Comparison of ENCODE assay signal across 27 mouse cellular contexts in the genomic region with DNA sequence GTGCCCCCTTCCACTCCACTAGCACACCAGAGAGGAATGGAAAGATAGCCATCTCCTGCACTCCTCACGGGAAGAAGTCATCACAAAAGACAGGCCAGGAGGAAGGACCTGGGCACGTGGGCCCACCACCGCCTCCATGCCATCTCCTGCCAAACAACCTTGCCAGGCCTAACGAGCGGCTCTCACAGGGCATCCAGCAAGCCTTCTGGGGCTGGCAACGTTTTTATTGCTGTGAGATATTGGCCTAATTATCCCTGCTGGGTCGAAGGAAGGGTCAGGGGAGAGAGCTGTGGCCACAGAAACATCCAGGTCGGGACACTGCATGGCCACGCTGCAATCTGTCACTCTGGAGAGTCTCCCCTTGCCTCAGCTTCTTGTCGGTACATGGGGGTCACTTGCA. TPM values are rescaled to one million over a fixed set of nuclear protein-coding genes. Genes with fewer than 3 reads are reported as not detected.
"Had no signal": no experiment of that assay in that cellular context is flagged by ENCODE, and none has a peak within 500 bp of the region (broad histone marks: within the 10 kb centered on the region; RNA-seq: fewer than 3 reads in every experiment).

No protein-coding gene starts in this region.

- DNase-seq: gastrocnemius, postnatal 14 days; gastrocnemius, postnatal 36 days; heart, adult 18-20 months; heart, postnatal 10 days; kidney, adult 11 months; kidney, adult 2 months; kidney, adult 9 months; kidney, postnatal 10 days; kidney, postnatal 36 days; layer of hippocampus, adult 9-11 months; layer of hippocampus, postnatal 36 days; liver; liver, embryonic 13.5 days; liver, postnatal 0 days had no signal

- H3K36me3 ChIP-seq: heart, embryonic 10.5 days; heart, embryonic 12.5 days; hindbrain, embryonic 13.5 days; hindbrain, embryonic 15.5 days; kidney, embryonic 15.5 days; limb, embryonic 10.5 days; limb, embryonic 12.5 days; liver, embryonic 13.5 days; liver, embryonic 15.5 days had no signal

- H3K9me3 ChIP-seq: heart, embryonic 10.5 days; heart, embryonic 12.5 days; hindbrain, embryonic 13.5 days; hindbrain, embryonic 15.5 days; kidney, embryonic 15.5 days; limb, embryonic 10.5 days; limb, embryonic 12.5 days; liver, embryonic 13.5 days; liver, embryonic 15.5 days had no signal

- H3K27ac ChIP-seq: heart, embryonic 10.5 days; hindbrain, embryonic 13.5 days; hindbrain, embryonic 15.5 days; hindbrain, postnatal 0 days; kidney, embryonic 15.5 days; limb, embryonic 10.5 days; limb, embryonic 12.5 days; liver, embryonic 13.5 days; liver, embryonic 15.5 days had no signal

- H3K4me2 ChIP-seq: heart, embryonic 12.5 days; hindbrain, embryonic 13.5 days; hindbrain, embryonic 15.5 days; kidney, embryonic 15.5 days; limb, embryonic 12.5 days; liver, embryonic 11.5 days; liver, embryonic 13.5 days; liver, embryonic 15.5 days had no signal

- H3K4me3 ChIP-seq: heart, embryonic 10.5 days; heart, embryonic 12.5 days; hindbrain, embryonic 13.5 days; hindbrain, embryonic 15.5 days; kidney, embryonic 15.5 days; limb, embryonic 10.5 days; limb, embryonic 12.5 days; liver, embryonic 13.5 days; liver, embryonic 15.5 days had no signal

- ATAC-seq: hindbrain, postnatal 0 days; intestine, embryonic 16.5 days; liver, postnatal 0 days had no signal

- H3K9ac ChIP-seq: heart, embryonic 12.5 days; hindbrain, embryonic 13.5 days; hindbrain, embryonic 15.5 days; kidney, embryonic 15.5 days; limb, embryonic 12.5 days; liver, embryonic 13.5 days; liver, embryonic 15.5 days; liver, postnatal 0 days had no signal

- H3K4me1 ChIP-seq: hindbrain, embryonic 13.5 days; kidney, embryonic 15.5 days; limb, embryonic 12.5 days; liver, embryonic 13.5 days; liver, embryonic 15.5 days had no signal

RNA-seq across cellular contexts. Expression of gene Cpne5, which starts 6.9 kb away (rescaled TPM):
- total RNA-seq: gastrocnemius, adult 18-20 months; gastrocnemius, adult 8-10 months; gastrocnemius, postnatal 36 days had no signal
